Mouse (Mus musculus): ENCODE data around the gene Slc36a1. TPM values are rescaled to one million over a fixed set of nuclear protein-coding genes. Genes with fewer than 3 reads are reported as not detected.
A peak's percentile ranks its signal among the peaks of the same experiment; 100 is the strongest.

Slc36a1 gene
- polyA plus RNA-seq, 1 experiment from 2014 or later, result 2.4 TPM

- H3K27ac ChIP-seq (ENCODE audit: low read length), result no peak overlapping the region
- WGBS, result 69% methylated on average over 8 of the region's 8 CpGs
- ATAC-seq, result no peak
Observed at GRCm38 (mm10) chr11:55197740-55198510, 6.2 kb upstream of the Slc36a1 start.

GRCm38 (mm10) chr11:55204602-55205001, 452 bp downstream of the Slc36a1 start:
- ATAC-seq, result peak; percentile 61
- H3K9me3 ChIP-seq (ENCODE audit: control insufficient read depth, low read length), result no peaks in the 10 kb centered on the region
- peak overlapping the region; percentile 89 for H3K4me3 ChIP-seq (ENCODE audit: low read length)
- whole genome bisulfite sequencing, result 3% methylated on average over 17 of the region's 17 CpGs
- H3K9ac ChIP-seq (ENCODE audit: low read depth, low read length), result peak overlapping the region; percentile 87
- H3K36me3 ChIP-seq (ENCODE audit: control insufficient read depth, insufficient read depth, low read length), result no peaks in the 10 kb centered on the region
- H3K4me2 ChIP-seq (ENCODE audit: low read depth, low read length), result peak overlapping the region; percentile 95
- H3K4me1 ChIP-seq (ENCODE audit: control insufficient read depth, insufficient read depth, low read length), result peaks cover 10% of the 10 kb centered on the region
- H3K27me3 ChIP-seq (replicated peaks; ENCODE audit: control insufficient read depth, insufficient read depth, low read length), result no peaks in the 10 kb centered on the region
- peak overlapping the region; percentile 33; the same call in 1 of the 2 replicates for H3K27ac ChIP-seq (ENCODE audit: low read length)

More at GRCm38 (mm10) chr11:55197740-55198510, 6.2 kb upstream of the Slc36a1 start:
- H3K4me2 ChIP-seq (ENCODE audit: low read depth, low read length), result no peak overlapping the region
- no peaks in the 10 kb centered on the region for H3K27me3 ChIP-seq (replicated peaks; ENCODE audit: control insufficient read depth, insufficient read depth, low read length)
- no peaks in the 10 kb centered on the region for H3K4me1 ChIP-seq (ENCODE audit: control insufficient read depth, insufficient read depth, low read length)
- no peaks in the 10 kb centered on the region for H3K9me3 ChIP-seq (ENCODE audit: control insufficient read depth, low read length)
- H3K9ac ChIP-seq (ENCODE audit: low read depth, low read length), result no peak overlapping the region
- no peak overlapping the region for H3K4me3 ChIP-seq (ENCODE audit: low read length)
- no peaks in the 10 kb centered on the region for H3K36me3 ChIP-seq (ENCODE audit: control insufficient read depth, insufficient read depth, low read length)

GRCm38 (mm10) chr11:55208001-55208690, 4.0 kb downstream of the Slc36a1 start:
- peak overlapping the region; percentile 64 for H3K27ac ChIP-seq (ENCODE audit: low read length)
- 48% methylated on average over 6 of the region's 6 CpGs for WGBS
- ATAC-seq, result peak; percentile 73
- H3K9ac ChIP-seq (ENCODE audit: low read depth, low read length), result no peak overlapping the region
- H3K9me3 ChIP-seq (ENCODE audit: control insufficient read depth, low read length), result no peaks in the 10 kb centered on the region
- H3K36me3 ChIP-seq (ENCODE audit: control insufficient read depth, insufficient read depth, low read length), result no peaks in the 10 kb centered on the region
- peak overlapping the region; percentile 21; the same call in 1 of the 2 replicates for H3K4me2 ChIP-seq (ENCODE audit: low read depth, low read length)
- H3K4me1 ChIP-seq (ENCODE audit: control insufficient read depth, insufficient read depth, low read length), result peaks cover 10% of the 10 kb centered on the region
- H3K27me3 ChIP-seq (replicated peaks; ENCODE audit: control insufficient read depth, insufficient read depth, low read length), result no peaks in the 10 kb centered on the region
- H3K4me3 ChIP-seq (ENCODE audit: low read length), result no peak overlapping the region

- Histone ChIP-seq H3K36me3 (ENCODE audit: control insufficient read depth, insufficient read depth, low read length) (no peaks in the 10 kb centered on the region), H3K4me2 (ENCODE audit: low read depth, low read length) (no peak overlapping the region), H3K9me3 (ENCODE audit: control insufficient read depth, low read length) (no peaks in the 10 kb centered on the region), H3K27ac (ENCODE audit: low read length) (peak overlapping the region; percentile 64; the same call in 1 of the 2 replicates), H3K27me3 (replicated peaks; ENCODE audit: control insufficient read depth, insufficient read depth, low read length) (no peaks in the 10 kb centered on the region), H3K9ac (ENCODE audit: low read depth, low read length) (no peak overlapping the region), H3K4me1 (ENCODE audit: control insufficient read depth, insufficient read depth, low read length) (peaks cover 10% of the 10 kb centered on the region), H3K4me3 (ENCODE audit: low read length) (no peak overlapping the region)
- no peak for ATAC-seq
- 63% methylated on average over 2 of the region's 2 CpGs for WGBS
Observed at GRCm38 (mm10) chr11:55209032-55209431, 4.9 kb downstream of the Slc36a1 start.

GRCm38 (mm10) chr11:55209626-55210353, 5.6 kb downstream of the Slc36a1 start:
- Histone ChIP-seq H3K4me1 (ENCODE audit: control insufficient read depth, insufficient read depth, low read length) (peaks cover 12% of the 10 kb centered on the region), H3K4me2 (ENCODE audit: low read depth, low read length) (no peak overlapping the region), H3K27ac (ENCODE audit: low read length) (peak overlapping the region; percentile 7; the same call in 1 of the 2 replicates), H3K9me3 (ENCODE audit: control insufficient read depth, low read length) (no peaks in the 10 kb centered on the region), H3K4me3 (ENCODE audit: low read length) (no peak overlapping the region), H3K9ac (ENCODE audit: low read depth, low read length) (no peak overlapping the region), H3K27me3 (replicated peaks; ENCODE audit: control insufficient read depth, insufficient read depth, low read length) (no peaks in the 10 kb centered on the region), H3K36me3 (ENCODE audit: control insufficient read depth, insufficient read depth, low read length) (no peaks in the 10 kb centered on the region)
- WGBS, result 60% methylated on average over 6 of the region's 6 CpGs
- no peak for ATAC-seq

GRCm38 (mm10) chr11:55213518-55213917, 9.4 kb downstream of the Slc36a1 start:
- WGBS, result 76% methylated on average over 4 of the region's 4 CpGs
- Histone ChIP-seq H3K27ac (ENCODE audit: low read length) (no peak overlapping the region), H3K9ac (ENCODE audit: low read depth, low read length) (no peak overlapping the region), H3K36me3 (ENCODE audit: control insufficient read depth, insufficient read depth, low read length) (no peaks in the 10 kb centered on the region), H3K27me3 (replicated peaks; ENCODE audit: control insufficient read depth, insufficient read depth, low read length) (no peaks in the 10 kb centered on the region), H3K4me1 (ENCODE audit: control insufficient read depth, insufficient read depth, low read length) (peaks cover 12% of the 10 kb centered on the region), H3K4me2 (ENCODE audit: low read depth, low read length) (no peak overlapping the region), H3K9me3 (ENCODE audit: control insufficient read depth, low read length) (no peaks in the 10 kb centered on the region), H3K4me3 (ENCODE audit: low read length) (no peak overlapping the region)
- ATAC-seq, result no peak

GRCm38 (mm10) chr11:55214161-55214560, 10.0 kb downstream of the Slc36a1 start:
- H3K36me3 ChIP-seq (ENCODE audit: control insufficient read depth, insufficient read depth, low read length), result no peaks in the 10 kb centered on the region
- no peak overlapping the region for H3K4me3 ChIP-seq (ENCODE audit: low read length)
- 84% methylated on average over 5 of the region's 5 CpGs for WGBS
- no peak overlapping the region for H3K4me2 ChIP-seq (ENCODE audit: low read depth, low read length)
- H3K9ac ChIP-seq (ENCODE audit: low read depth, low read length), result no peak overlapping the region
- no peak overlapping the region for H3K27ac ChIP-seq (ENCODE audit: low read length)
- H3K27me3 ChIP-seq (replicated peaks; ENCODE audit: control insufficient read depth, insufficient read depth, low read length), result no peaks in the 10 kb centered on the region
- peaks cover 12% of the 10 kb centered on the region for H3K4me1 ChIP-seq (ENCODE audit: control insufficient read depth, insufficient read depth, low read length)
- no peaks in the 10 kb centered on the region for H3K9me3 ChIP-seq (ENCODE audit: control insufficient read depth, low read length)
- no peak for ATAC-seq

- no peak overlapping the region for H3K4me2 ChIP-seq (ENCODE audit: low read depth, low read length)
- peaks cover 12% of the 10 kb centered on the region for H3K4me1 ChIP-seq (ENCODE audit: control insufficient read depth, insufficient read depth, low read length)
- H3K36me3 ChIP-seq (ENCODE audit: control insufficient read depth, insufficient read depth, low read length), result no peaks in the 10 kb centered on the region
- no peak for ATAC-seq
- H3K4me3 ChIP-seq (ENCODE audit: low read length), result no peak overlapping the region
- 69% methylated on average over 3 of the region's 3 CpGs for WGBS
- no peak overlapping the region for H3K9ac ChIP-seq (ENCODE audit: low read depth, low read length)
- no peaks in the 10 kb centered on the region for H3K9me3 ChIP-seq (ENCODE audit: control insufficient read depth, low read length)
- peak overlapping the region; percentile 47; the same call in 1 of the 2 replicates for H3K27ac ChIP-seq (ENCODE audit: low read length)
- H3K27me3 ChIP-seq (replicated peaks; ENCODE audit: control insufficient read depth, insufficient read depth, low read length), result no peaks in the 10 kb centered on the region
Observed at GRCm38 (mm10) chr11:55214978-55215377, 10.8 kb downstream of the Slc36a1 start.

- H3K27ac ChIP-seq (ENCODE audit: low read length), result no peak overlapping the region
- H3K36me3 ChIP-seq (ENCODE audit: control insufficient read depth, insufficient read depth, low read length), result no peaks in the 10 kb centered on the region
- ATAC-seq, result no peak
- no peak overlapping the region for H3K9ac ChIP-seq (ENCODE audit: low read depth, low read length)
- no peaks in the 10 kb centered on the region for H3K9me3 ChIP-seq (ENCODE audit: control insufficient read depth, low read length)
- WGBS, result 65% methylated on average over 3 of the region's 4 CpGs
- H3K4me3 ChIP-seq (ENCODE audit: low read length), result no peak overlapping the region
- H3K4me2 ChIP-seq (ENCODE audit: low read depth, low read length), result no peak overlapping the region
- H3K27me3 ChIP-seq (replicated peaks; ENCODE audit: control insufficient read depth, insufficient read depth, low read length), result no peaks in the 10 kb centered on the region
- peaks cover 12% of the 10 kb centered on the region for H3K4me1 ChIP-seq (ENCODE audit: control insufficient read depth, insufficient read depth, low read length)
Observed at GRCm38 (mm10) chr11:55216061-55216460, 11.9 kb downstream of the Slc36a1 start.
